Mouse (Mus musculus) neural tube, embryonic 13.5 days (tissue): Measurements from ENCODE around the gene Ficd. TPM values are rescaled to one million over a fixed set of nuclear protein-coding genes. Genes with fewer than 3 reads are reported as not detected.
"Not testable (repeated sequence)": the region's sequence is repeated elsewhere in the genome, so short reads cannot be mapped to it uniquely, and the experiment has no call there.

ENCODE experiments used
- ATAC-seq: fragments of 200-750 bp; cut with Nextera tagmentation; 2 replicates; pipeline ENCODE4 v1.8.0; 2017; ENCODE audit warnings: low read depth, mild to moderate bottlenecking, moderate TSS enrichment, moderate library complexity
- H3K27ac ChIP-seq: fragments of 300-500 bp; sonication (generic); replicated peaks from 2 replicates; pipeline ENCODE4 v1.5.1; 2015; ENCODE audit warnings: moderate library complexity, mild to moderate bottlenecking, inconsistent platforms
- H3K27me3 ChIP-seq: fragments of 300-500 bp; sonication (generic); 2 replicates; pipeline ENCODE4 v1.6.1; 2015; ENCODE audit warnings: mild to moderate bottlenecking, inconsistent platforms
- H3K36me3 ChIP-seq: fragments of 300-500 bp; sonication (generic); 2 replicates; pipeline ENCODE4 v1.6.1; 2015; ENCODE audit warnings: mild to moderate bottlenecking, inconsistent platforms
- H3K4me1 ChIP-seq: fragments of 300-500 bp; sonication (generic); replicated peaks from 2 replicates; pipeline ENCODE4 v1.6.1; 2015; ENCODE audit warnings: inconsistent platforms
- H3K4me2 ChIP-seq: fragments of 300-500 bp; sonication (generic); 2 replicates; pipeline ENCODE4 v1.6.1; 2015; ENCODE audit warnings: inconsistent platforms, mild to moderate bottlenecking, moderate library complexity
- H3K4me3 ChIP-seq: fragments of 300-500 bp; sonication (generic); 2 replicates; pipeline ENCODE4 v1.5.1; 2015; ENCODE audit warnings: mild to moderate bottlenecking, inconsistent platforms
- H3K9ac ChIP-seq: fragments of 300-500 bp; sonication (generic); 2 replicates; pipeline ENCODE4 v1.6.1; 2015; ENCODE audit warnings: moderate library complexity, mild to moderate bottlenecking, inconsistent platforms
- H3K9me3 ChIP-seq: fragments of 300-500 bp; sonication (generic); 2 replicates; pipeline ENCODE4 v1.6.1; 2016; ENCODE audit warnings: inconsistent platforms
- WGBS: fragments of 180-500 bp; shearing (Covaris S2); methylation state at CpG from one replicate; pipeline ENCODE4 v1.1.7; 2015; 5-methylcytosine and 5-hydroxymethylcytosine counted together
- polyA plus RNA-seq: library from polyadenylated mRNA; unstranded; fragments of >200 nt; fragmentation: Nextera tagmentation; extraction: Ambion mirVana; gene quantifications from 2 replicates; pipeline ENCODE4 v1.2.1, GENCODE M21; 2015

The Ficd gene
- polyA plus RNA-seq, 1 experiment from 2014 or later: 8.2 TPM

DNA sequence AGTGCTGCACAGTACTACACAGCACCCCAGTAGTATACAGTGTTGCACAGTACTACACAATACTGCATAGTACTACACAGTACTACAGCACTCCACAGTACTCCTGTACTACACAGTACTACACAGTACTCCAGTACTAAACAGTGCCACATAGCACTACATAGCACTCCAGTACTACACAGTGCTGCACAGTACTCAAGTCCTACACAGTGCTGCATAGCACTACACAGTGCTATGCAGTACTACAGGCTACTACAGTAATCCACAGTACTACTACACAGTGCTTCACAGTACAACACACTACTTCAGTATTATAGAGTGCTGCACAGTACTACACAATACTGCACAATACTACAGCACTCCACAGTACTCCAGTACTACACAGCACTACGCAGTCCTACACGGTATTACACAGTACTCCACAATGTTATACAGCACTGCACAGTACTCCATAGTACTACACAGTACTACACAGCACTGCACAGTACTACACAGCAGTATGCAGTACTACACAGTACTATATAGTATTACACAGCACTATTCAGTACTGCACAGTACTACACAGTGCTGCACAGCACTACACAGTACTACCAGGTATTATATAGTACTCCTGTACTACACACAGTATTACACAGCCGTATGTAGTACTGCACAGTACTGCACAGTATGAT is 44.6 kb downstream of the Ficd start:
- 0 out of 2 replicates have a peak, but pooled peaks have one; percentile 33 for ATAC-seq
- H3K27ac ChIP-seq: no peak overlapping the region
- peaks cover 15% of the 10 kb centered on the region for H3K27me3 ChIP-seq
- no peaks in the 10 kb centered on the region for H3K9me3 ChIP-seq
- peaks cover 32% of the 10 kb centered on the region for H3K36me3 ChIP-seq
- WGBS: 98% methylated on average over 3 of the region's 3 CpGs
- H3K9ac ChIP-seq: no peak overlapping the region
- no peak overlapping the region for H3K4me3 ChIP-seq
- no peaks in the 10 kb centered on the region for H3K4me1 ChIP-seq
- no peak overlapping the region for H3K4me2 ChIP-seq

DNA sequence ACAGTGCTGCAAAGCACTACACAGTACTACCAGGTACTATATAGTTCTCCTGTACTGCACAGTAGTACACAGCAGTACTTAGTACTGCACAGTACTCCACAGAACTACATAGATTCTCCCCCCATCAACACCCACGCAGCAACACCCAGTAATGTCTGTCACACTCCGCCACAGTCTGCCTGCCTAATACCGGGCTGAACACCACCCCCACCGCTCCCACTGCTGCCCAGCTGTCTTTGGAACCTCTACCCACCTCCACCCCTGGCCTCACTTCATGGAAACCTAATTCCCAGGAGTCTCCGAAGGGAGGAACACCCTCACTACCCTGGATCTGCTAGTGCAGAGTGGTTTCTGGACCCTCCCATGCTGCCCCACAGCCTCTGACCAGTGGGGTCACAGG is 45.2 kb downstream of the Ficd start:
- peaks cover 15% of the 10 kb centered on the region for H3K27me3 ChIP-seq
- no peak overlapping the region for H3K9ac ChIP-seq
- no peak for ATAC-seq
- no peak overlapping the region for H3K4me2 ChIP-seq
- H3K27ac ChIP-seq: no peak overlapping the region
- no peak overlapping the region for H3K4me3 ChIP-seq
- peaks cover 27% of the 10 kb centered on the region for H3K36me3 ChIP-seq
- H3K4me1 ChIP-seq: no peaks in the 10 kb centered on the region
- 91% methylated on average over 5 of the region's 5 CpGs for WGBS
- no peaks in the 10 kb centered on the region for H3K9me3 ChIP-seq

DNA sequence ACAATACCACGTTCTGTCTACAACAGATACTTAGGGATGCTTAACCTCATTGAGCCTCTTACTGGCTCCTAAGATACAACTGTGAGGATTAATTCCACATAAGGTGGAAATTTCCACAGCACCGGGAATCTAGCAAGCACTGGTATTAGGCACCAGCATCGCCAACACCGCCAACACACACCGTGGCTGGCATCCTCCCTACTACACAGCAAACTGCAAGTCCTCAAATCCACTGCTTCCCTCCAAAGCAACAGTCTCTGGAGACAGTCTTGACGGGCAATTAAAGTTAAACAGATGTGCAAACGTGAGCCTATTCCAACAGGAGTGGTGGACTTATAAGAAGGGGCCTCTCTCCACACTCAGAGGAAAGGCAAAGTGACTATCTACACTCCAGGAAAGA is 45.7 kb downstream of the Ficd start:
- H3K4me2 ChIP-seq: no peak overlapping the region
- no peaks in the 10 kb centered on the region for H3K4me1 ChIP-seq
- no peak for ATAC-seq
- WGBS: 88% methylated on average over 7 of the region's 7 CpGs
- H3K4me3 ChIP-seq: no peak overlapping the region
- peaks cover 22% of the 10 kb centered on the region for H3K36me3 ChIP-seq
- H3K27me3 ChIP-seq: peaks cover 15% of the 10 kb centered on the region
- H3K27ac ChIP-seq: no peak overlapping the region
- H3K9me3 ChIP-seq: no peaks in the 10 kb centered on the region
- no peak overlapping the region for H3K9ac ChIP-seq

DNA sequence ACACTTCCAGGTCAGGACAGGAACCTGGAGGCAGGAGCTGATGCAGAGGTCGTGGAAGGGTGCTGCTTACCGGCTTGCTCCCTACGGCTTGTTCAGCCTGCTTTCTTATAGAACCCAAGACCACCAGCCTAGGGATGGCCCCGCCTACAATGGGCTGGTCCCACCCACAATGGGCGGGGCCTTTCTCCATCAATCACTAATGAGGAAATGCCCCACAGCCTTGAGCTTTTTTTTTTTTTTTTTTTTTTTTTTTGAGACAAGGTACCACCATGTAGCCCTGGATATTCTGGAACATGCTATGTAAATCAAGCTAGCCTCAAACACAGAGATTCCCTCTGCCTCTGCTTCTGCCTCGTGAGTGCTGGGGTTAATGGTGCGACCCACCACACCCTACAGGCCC is 46.3 kb downstream of the Ficd start:
- H3K4me2 ChIP-seq: no peak overlapping the region

DNA sequence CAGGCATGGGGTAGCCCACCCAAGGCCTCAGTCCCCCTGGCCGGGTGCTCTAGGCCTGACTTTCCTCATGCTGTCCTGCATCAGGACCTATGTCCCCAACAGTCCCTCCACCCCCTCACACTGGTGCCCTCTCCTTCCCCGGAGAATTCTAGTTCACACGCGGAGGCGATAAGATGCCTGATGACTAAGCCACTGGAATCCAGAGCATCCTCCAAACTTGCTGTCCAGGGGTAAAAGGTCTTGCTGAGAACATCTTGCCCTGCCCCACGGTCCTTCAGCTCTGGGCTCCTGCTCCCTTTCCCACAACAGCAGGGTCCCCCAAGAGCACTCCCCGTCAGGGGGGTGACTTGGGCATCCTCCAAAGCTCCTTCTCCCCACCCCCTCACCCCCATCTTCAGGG is 47.0 kb downstream of the Ficd start:
- Histone ChIP-seq H3K27me3 (peaks cover 15% of the 10 kb centered on the region), H3K36me3 (peaks cover 9% of the 10 kb centered on the region; the same call in 1 of the 2 replicates), H3K9me3 (no peaks in the 10 kb centered on the region), H3K4me1 (no peaks in the 10 kb centered on the region), H3K9ac (no peak overlapping the region), H3K4me2 (no peak overlapping the region), H3K4me3 (no peak overlapping the region), H3K27ac (no peak overlapping the region)
- 88% methylated on average over 7 of the region's 7 CpGs for WGBS
- no peak for ATAC-seq

More for the DNA sequence above, 46.3 kb downstream of the Ficd start:
- Histone ChIP-seq H3K4me1 (no peaks in the 10 kb centered on the region), H3K27me3 (peaks cover 15% of the 10 kb centered on the region), H3K27ac (no peak overlapping the region), H3K4me3 (no peak overlapping the region), H3K36me3 (peaks cover 16% of the 10 kb centered on the region), H3K9me3 (no peaks in the 10 kb centered on the region), H3K9ac (no peak overlapping the region)
- ATAC-seq: no peak
- WGBS: 80% methylated on average over 7 of the region's 7 CpGs

DNA sequence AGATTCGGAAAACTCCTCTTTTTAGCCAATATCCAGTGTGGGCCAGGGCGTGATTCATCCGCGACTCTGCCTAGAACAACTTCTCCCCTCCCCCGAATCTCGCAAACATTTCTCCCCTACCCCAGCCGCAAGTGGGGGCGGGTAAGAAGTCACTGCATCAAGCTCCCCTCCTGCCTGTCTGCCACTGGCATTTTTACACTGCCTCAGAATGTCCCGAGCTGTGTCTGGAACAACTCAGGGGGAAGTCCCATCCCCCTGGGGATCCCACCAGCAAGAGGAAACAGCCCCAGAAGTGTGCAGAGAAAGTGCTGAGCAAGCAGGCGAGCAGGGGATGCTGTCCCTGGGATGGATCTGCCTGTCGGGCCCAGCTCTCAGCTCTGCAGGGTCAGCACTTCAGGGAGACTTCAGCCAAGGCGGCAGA is 48.0 kb downstream of the Ficd start:
- peak overlapping the region; percentile 14; the same call in 1 of the 2 replicates for H3K27ac ChIP-seq
- H3K4me1 ChIP-seq: peaks cover 4% of the 10 kb centered on the region
- no peak for ATAC-seq
- H3K9ac ChIP-seq: no peak overlapping the region
- H3K9me3 ChIP-seq: no peaks in the 10 kb centered on the region
- H3K36me3 ChIP-seq: peaks cover 2% of the 10 kb centered on the region; the same call in 1 of the 2 replicates
- WGBS: 19% methylated on average over 12 of the region's 12 CpGs
- H3K4me2 ChIP-seq: no peak overlapping the region
- peaks cover 15% of the 10 kb centered on the region for H3K27me3 ChIP-seq
- no peak overlapping the region for H3K4me3 ChIP-seq

DNA sequence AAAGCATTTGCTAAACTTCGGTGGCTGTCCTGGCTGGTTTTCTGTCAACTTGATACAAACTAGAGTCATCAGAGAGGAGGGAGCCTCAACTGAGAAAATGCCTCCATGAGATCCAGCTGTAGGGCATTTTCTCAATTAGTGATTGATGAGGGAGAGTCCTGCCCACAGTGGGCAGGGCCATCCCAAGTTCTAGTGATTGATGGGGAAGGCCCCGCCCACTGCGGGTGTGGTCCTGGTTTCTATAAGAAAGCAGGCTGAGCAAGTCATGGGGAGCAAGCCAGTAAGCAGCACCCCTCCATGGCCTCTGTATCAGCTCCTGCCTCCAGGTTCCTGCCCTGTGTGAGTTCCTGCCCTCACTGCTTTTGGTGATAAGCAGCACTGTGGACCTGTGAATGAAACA is 48.5 kb downstream of the Ficd start:
- H3K4me1 ChIP-seq, ATAC-seq, H3K9me3 ChIP-seq, H3K4me3 ChIP-seq, H3K4me2 ChIP-seq, H3K27ac ChIP-seq, H3K9ac ChIP-seq, H3K36me3 ChIP-seq: not testable (repeated sequence)
- WGBS: 38% methylated on average over 3 of the region's 3 CpGs
- peaks cover 15% of the 10 kb centered on the region for H3K27me3 ChIP-seq

DNA sequence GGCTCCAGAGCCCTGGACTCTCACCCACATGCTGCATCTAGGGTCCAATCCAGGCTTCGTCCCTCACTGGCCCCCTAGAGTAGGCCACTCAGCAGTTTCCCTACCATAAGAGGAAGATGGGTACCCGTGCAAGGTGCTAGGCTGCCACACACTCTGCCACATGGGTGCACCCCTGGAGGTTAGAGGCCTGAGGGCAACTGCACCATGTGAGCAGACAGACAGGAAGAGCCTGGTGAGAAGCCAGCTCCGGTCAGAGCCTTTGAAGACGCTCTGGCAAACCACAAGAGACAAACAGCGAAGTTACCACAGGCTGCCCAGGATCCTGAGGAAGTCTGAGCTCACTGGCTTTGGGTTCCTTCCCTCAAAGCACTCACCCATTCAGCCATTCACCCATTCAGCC is 51.4 kb downstream of the Ficd start:
- Histone ChIP-seq H3K9ac (no peak overlapping the region), H3K4me3 (no peak overlapping the region), H3K9me3 (no peaks in the 10 kb centered on the region), H3K4me1 (peaks cover 15% of the 10 kb centered on the region), H3K27me3 (peaks cover 15% of the 10 kb centered on the region), H3K4me2 (no peak overlapping the region), H3K36me3 (no peaks in the 10 kb centered on the region), H3K27ac (no peak overlapping the region)
- WGBS: 85% methylated on average over 5 of the region's 5 CpGs
- ATAC-seq: no peak

DNA sequence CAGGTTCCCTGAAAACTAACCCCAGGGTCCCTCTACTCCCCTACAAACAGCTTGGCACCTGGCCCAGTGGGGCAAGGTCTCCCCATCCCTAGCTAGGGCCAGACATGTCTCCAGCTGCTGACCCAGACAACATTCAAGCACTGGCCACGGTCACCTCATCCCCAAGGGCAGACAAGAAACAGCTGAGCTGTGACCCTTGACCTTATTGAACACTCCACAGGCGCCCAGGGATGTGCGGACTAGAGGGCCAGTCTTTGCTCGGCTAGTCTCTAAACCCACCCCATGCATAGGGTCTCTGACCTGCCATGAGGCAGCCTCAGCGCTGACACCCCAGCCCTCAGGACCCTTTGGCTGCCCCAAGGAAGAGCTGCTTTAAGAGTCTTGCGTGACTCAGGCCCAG is 53.0 kb downstream of the Ficd start:
- Histone ChIP-seq H3K9me3 (no peaks in the 10 kb centered on the region), H3K27ac (no peak overlapping the region)
- WGBS: 35% methylated on average over 6 of the region's 6 CpGs

DNA sequence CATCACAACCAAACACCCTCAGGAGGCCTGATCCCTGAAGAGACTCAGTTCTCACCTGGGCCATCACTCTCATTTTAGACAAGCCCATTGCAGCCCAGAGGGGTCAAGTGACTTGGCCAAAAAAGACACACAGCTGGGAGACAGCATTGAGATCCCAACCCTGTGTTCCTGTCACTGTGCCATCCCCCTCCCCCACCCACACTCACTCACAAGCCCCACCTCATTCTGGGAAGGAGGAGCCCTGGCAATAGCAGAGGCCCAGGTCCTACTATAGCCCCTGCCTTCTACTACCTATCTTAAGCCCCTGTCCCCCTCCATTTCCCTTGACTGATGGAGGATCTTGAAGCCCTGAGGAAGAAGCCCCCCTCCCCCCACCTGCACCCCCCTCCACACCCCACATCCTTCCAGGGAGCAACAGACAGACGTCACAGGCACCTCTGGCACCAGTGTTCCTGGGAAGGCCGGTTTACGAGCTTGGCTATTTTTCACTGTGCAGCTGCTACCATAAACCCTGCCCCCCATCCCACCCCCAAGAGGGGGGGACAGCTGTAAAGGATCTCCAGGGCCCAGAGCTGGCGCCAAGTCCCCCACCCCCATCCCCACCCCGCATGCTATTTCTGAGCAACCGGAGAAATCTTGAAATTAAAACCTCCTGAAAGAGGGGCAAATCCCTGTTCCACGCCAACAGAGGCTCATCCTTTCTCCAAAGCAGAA is 53.6 kb downstream of the Ficd start:
- ATAC-seq: peak; percentile 64
- Histone ChIP-seq H3K4me1 (peaks cover 15% of the 10 kb centered on the region), H3K4me2 (no peak overlapping the region), H3K36me3 (no peaks in the 10 kb centered on the region), H3K27ac (peak overlapping the region; percentile 47; the same call in 1 of the 2 replicates), H3K4me3 (no peak overlapping the region), H3K27me3 (no peaks in the 10 kb centered on the region; the same call in 1 of the 2 replicates), H3K9me3 (no peaks in the 10 kb centered on the region), H3K9ac (peak overlapping the region; percentile 17; the same call in 1 of the 2 replicates)
- WGBS: 10% methylated on average over 7 of the region's 7 CpGs

More for the DNA sequence above, 53.0 kb downstream of the Ficd start:
- Histone ChIP-seq H3K4me3 (no peak overlapping the region), H3K4me1 (peaks cover 15% of the 10 kb centered on the region), H3K4me2 (no peak overlapping the region), H3K36me3 (no peaks in the 10 kb centered on the region), H3K27me3 (peaks cover 2% of the 10 kb centered on the region; the same call in 1 of the 2 replicates), H3K9ac (no peak overlapping the region)
- ATAC-seq: no peak
